ENCODE assay signal across 23 mouse cellular contexts in the genomic region with DNA sequence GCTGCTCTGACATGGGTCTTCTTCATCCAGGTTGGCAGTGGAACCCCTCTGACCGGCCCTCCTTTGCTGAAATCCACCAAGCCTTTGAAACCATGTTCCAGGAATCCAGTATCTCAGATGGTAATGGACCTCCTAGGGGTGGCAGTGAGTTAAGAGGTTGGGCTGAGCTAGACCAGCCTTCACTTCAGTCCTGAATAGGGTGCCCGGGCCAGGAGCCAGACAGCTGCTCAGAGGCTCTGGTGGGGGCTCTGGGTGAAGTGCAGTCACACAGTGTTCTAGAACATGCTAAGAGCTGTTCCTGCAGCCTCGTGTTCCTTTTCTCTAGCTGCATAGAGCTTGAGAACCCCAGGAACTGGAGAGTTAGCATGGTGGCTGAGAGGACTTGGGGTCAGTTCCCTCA. TPM values are rescaled to one million over a fixed set of nuclear protein-coding genes. Genes with fewer than 3 reads are reported as not detected.
"Had no signal": no experiment of that assay in that cellular context is flagged by ENCODE, and none has a peak within 500 bp of the region (broad histone marks: within the 10 kb centered on the region; RNA-seq: fewer than 3 reads in every experiment).

No protein-coding gene starts in this region.

- H3K4me1 ChIP-seq: intestine, embryonic 15.5 days; limb, embryonic 13.5 days; liver, embryonic 15.5 days; megakaryocyte, embryonic 14.5 days; midbrain, embryonic 15.5 days; neural tube, embryonic 12.5 days had no signal

- H3K9ac ChIP-seq: intestine, embryonic 15.5 days; limb, embryonic 13.5 days; liver, embryonic 15.5 days; lung, embryonic 14.5 days; midbrain, embryonic 15.5 days; neural tube, embryonic 12.5 days had no signal

- H3K4me2 ChIP-seq: intestine, embryonic 15.5 days; limb, embryonic 13.5 days; liver, embryonic 15.5 days; lung, embryonic 14.5 days; midbrain, embryonic 11.5 days; midbrain, embryonic 15.5 days; neural tube, embryonic 12.5 days had no signal

- H3K27me3 ChIP-seq: intestine, embryonic 15.5 days; limb, embryonic 13.5 days; liver, embryonic 15.5 days; megakaryocyte, embryonic 14.5 days; midbrain, embryonic 15.5 days; neural tube, embryonic 12.5 days had no signal

- DNase-seq: kidney, adult 18-20 months; kidney, postnatal 10 days; kidney, postnatal 4 days; lung, embryonic 14.5 days; right cerebral cortex, postnatal 14 days; thymus, postnatal 4 days had no signal

- H3K27ac ChIP-seq: intestine, embryonic 15.5 days; left cerebral cortex, adult 2 months; limb, embryonic 13.5 days; liver, embryonic 15.5 days; macrophage; midbrain, embryonic 15.5 days; neural tube, embryonic 12.5 days; stomach, postnatal 0 days had no signal

- H3K4me3 ChIP-seq: intestine, embryonic 15.5 days; left cerebral cortex, adult 2 months; limb, embryonic 13.5 days; liver, embryonic 15.5 days; megakaryocyte, embryonic 14.5 days; midbrain, embryonic 15.5 days; neural tube, embryonic 12.5 days had no signal

- H3K9me3 ChIP-seq: intestine, embryonic 15.5 days; limb, embryonic 13.5 days; liver, embryonic 15.5 days; megakaryocyte, embryonic 14.5 days; midbrain, embryonic 15.5 days; neural tube, embryonic 12.5 days had no signal

- ATAC-seq: intestine, embryonic 15.5 days; midbrain, embryonic 15.5 days had no signal

RNA-seq across cellular contexts. Expression of a gene that starts 13.4 kb away (rescaled TPM):
- total RNA-seq: layer of hippocampus, adult 8-10 months; layer of hippocampus, postnatal 25 days; left cerebral cortex, adult 2 months; left cerebral cortex, postnatal 25 days; liver, adult 2 months had no signal
- polyA plus RNA-seq: kidney, embryonic 14.5 days; liver, adult 2 months; lung, embryonic 14.5 days; macrophage had no signal

RNA-seq across cellular contexts. Expression of a gene that starts 48.9 kb away (rescaled TPM):
- total RNA-seq: liver, adult 2 months; monocyte, adult 5-6 weeks; neutrophil, adult 5-6 weeks had no signal
- polyA plus RNA-seq: liver, adult 2 months; liver, embryonic 15.5 days; macrophage had no signal
